ENCODE assay signal across 15 mouse cellular contexts in genomic region chr12:82568370-82568769, GRCm38 (mm10). TPM values are rescaled to one million over a fixed set of nuclear protein-coding genes. Genes with fewer than 3 reads are reported as not detected.
DNase-seq lines count a peak whose midpoint lies in the region; ATAC-seq and TF ChIP-seq lines count a peak whose summit lies in the region.
"Had no signal": no experiment of that assay in that cellular context is flagged by ENCODE, and none has a peak within 500 bp of the region (broad histone marks: within the 10 kb centered on the region; RNA-seq: fewer than 3 reads in every experiment).

No protein-coding gene starts in this region.

- H3K27ac ChIP-seq in forebrain, postnatal 0 days (ENCODE audit: low read depth, low read length), result no peak overlapping the region
- no peak overlapping the region for H3K27ac ChIP-seq in forebrain, embryonic 15.5 days (replicated peaks)
- no peak overlapping the region for H3K27ac ChIP-seq in lung, postnatal 0 days (ENCODE audit: low read length)
- H3K27ac ChIP-seq: embryonic facial prominence, embryonic 15.5 days; liver, embryonic 15.5 days had no signal

- no peak overlapping the region for H3K9ac ChIP-seq in forebrain, postnatal 0 days
- no peak overlapping the region for H3K9ac ChIP-seq in forebrain, embryonic 15.5 days (replicated peaks)
- no peak overlapping the region for H3K9ac ChIP-seq in lung, postnatal 0 days (replicated peaks; ENCODE audit: low read depth)
- H3K9ac ChIP-seq: embryonic facial prominence, embryonic 15.5 days; liver, embryonic 15.5 days had no signal

- H3K4me1 ChIP-seq in forebrain, postnatal 0 days (ENCODE audit: insufficient read depth), result no peaks in the 10 kb centered on the region
- H3K4me1 ChIP-seq in forebrain, embryonic 15.5 days, result no peaks in the 10 kb centered on the region
- no peaks in the 10 kb centered on the region for H3K4me1 ChIP-seq in lung, postnatal 0 days (ENCODE audit: insufficient read depth, low read depth, low read length)
- no peaks in the 10 kb centered on the region for H3K4me1 ChIP-seq in lung, adult 2 months (ENCODE audit: control insufficient read depth, insufficient read depth, low read length)
- H3K4me1 ChIP-seq: embryonic facial prominence, embryonic 15.5 days; liver, embryonic 15.5 days; megakaryocyte, embryonic 14.5 days had no signal

- no peaks in the 10 kb centered on the region for H3K9me3 ChIP-seq in forebrain, postnatal 0 days (ENCODE audit: low read length)
- no peaks in the 10 kb centered on the region for H3K9me3 ChIP-seq in forebrain, embryonic 15.5 days
- no peaks in the 10 kb centered on the region for H3K9me3 ChIP-seq in lung, postnatal 0 days (ENCODE audit: low read length)
- H3K9me3 ChIP-seq: embryonic facial prominence, embryonic 15.5 days; liver, embryonic 15.5 days had no signal

- no peak overlapping the region for H3K4me3 ChIP-seq in forebrain, postnatal 0 days (ENCODE audit: low read depth, low read length)
- H3K4me3 ChIP-seq in forebrain, embryonic 15.5 days, result no peak overlapping the region
- no peak overlapping the region for H3K4me3 ChIP-seq in lung, postnatal 0 days (ENCODE audit: low read depth, low read length)
- no peak overlapping the region for H3K4me3 ChIP-seq in lung, adult 2 months (replicated peaks; ENCODE audit: extremely low read depth, low read depth, low read length)
- H3K4me3 ChIP-seq: embryonic facial prominence, embryonic 15.5 days; liver, embryonic 15.5 days; megakaryocyte, embryonic 14.5 days had no signal

- no peak for TF ChIP-seq EP300 in lung, postnatal 0 days (IDR thresholded peaks at IDR 0.05)

- TF ChIP-seq CTCF in forebrain, postnatal 0 days (IDR thresholded peaks at IDR 0.05; ENCODE audit: low read depth), result 0 out of 2 replicates have a peak, but pooled peaks have one; percentile 14
- TF ChIP-seq CTCF in lung, postnatal 0 days (IDR thresholded peaks at IDR 0.05), result peak; percentile 11; the same call in 1 of the 2 replicates
- no peak for TF ChIP-seq CTCF in lung, adult 2 months (IDR thresholded peaks at IDR 0.05; ENCODE audit: insufficient read depth, low read length)

- no peaks in the 10 kb centered on the region for H3K36me3 ChIP-seq in forebrain, postnatal 0 days (ENCODE audit: insufficient read depth)
- H3K36me3 ChIP-seq in forebrain, embryonic 15.5 days, result no peaks in the 10 kb centered on the region
- no peaks in the 10 kb centered on the region for H3K36me3 ChIP-seq in lung, postnatal 0 days (ENCODE audit: insufficient read depth, low read length)
- H3K36me3 ChIP-seq: embryonic facial prominence, embryonic 15.5 days; liver, embryonic 15.5 days had no signal

- no peak for TF ChIP-seq POLR2A in lung, adult 2 months (IDR thresholded peaks at IDR 0.05; ENCODE audit: borderline replicate concordance, extremely low read depth, low read depth, low read length)

- ATAC-seq in forebrain, postnatal 0 days, result no peak
- no peak for ATAC-seq in forebrain, embryonic 15.5 days (replicated peaks)
- no peak for ATAC-seq in lung, postnatal 0 days
- no peak for ATAC-seq in granulocyte monocyte progenitor cell, adult 5-6 weeks (replicated peaks; ENCODE audit: poor library complexity, severe bottlenecking)
- ATAC-seq: forebrain, embryonic 16.5 days had no signal

- no peak overlapping the region for H3K4me2 ChIP-seq in forebrain, postnatal 0 days (ENCODE audit: low read depth)
- H3K4me2 ChIP-seq in forebrain, embryonic 15.5 days (replicated peaks), result no peak overlapping the region
- no peak overlapping the region for H3K4me2 ChIP-seq in lung, postnatal 0 days (replicated peaks; ENCODE audit: low read depth, low read length)
- H3K4me2 ChIP-seq: embryonic facial prominence, embryonic 15.5 days; liver, embryonic 15.5 days had no signal

- no peaks in the 10 kb centered on the region for H3K27me3 ChIP-seq in forebrain, postnatal 0 days (ENCODE audit: insufficient read depth, low read length)
- no peaks in the 10 kb centered on the region for H3K27me3 ChIP-seq in forebrain, embryonic 15.5 days
- H3K27me3 ChIP-seq in lung, postnatal 0 days (replicated peaks; ENCODE audit: insufficient read depth, low read length), result no peaks in the 10 kb centered on the region
- H3K27me3 ChIP-seq: embryonic facial prominence, embryonic 15.5 days; liver, embryonic 15.5 days; megakaryocyte, embryonic 14.5 days had no signal

- WGBS in forebrain, postnatal 0 days, result 91% methylated on average over 1 of the region's 1 CpGs
- 97% methylated on average over 1 of the region's 1 CpGs for WGBS in forebrain, embryonic 15.5 days
- 95% methylated on average over 1 of the region's 1 CpGs for WGBS in lung, postnatal 0 days
- 79% methylated on average over 1 of the region's 1 CpGs for WGBS in lung, adult 2 months

- DNase-seq in forebrain, postnatal 0 days, result no peak
- no peak for DNase-seq in lung, postnatal 0 days (ENCODE audit: low spot score)
- DNase-seq in lung, adult 2 months, result no peak
- DNase-seq in thymus, postnatal 14 days, result peak; percentile 5
- no peak for DNase-seq in thymus, postnatal 10 days (ENCODE audit: low spot score in 2 of 2)
- DNase-seq in B cell, adult 2 months, result no peak
- DNase-seq: cerebellum, postnatal 36 days; gastrocnemius, postnatal 10 days; kidney, adult 2 months had no signal

RNA-seq across cellular contexts. Expression of gene Rgs6, which starts 19.7 kb away (rescaled TPM):
- total RNA-seq in forebrain, postnatal 0 days (2014; rRNA removed), result 19.6 and 23.5 TPM in 2 replicates
- 15.3 and 16.8 TPM in 2 replicates for polyA plus RNA-seq in forebrain, postnatal 0 days (2015; fragmentation: Nextera tagmentation; extraction: Ambion mirVana)
- 11.6 and 12.8 TPM in 2 replicates for polyA plus RNA-seq in forebrain, embryonic 15.5 days (2015; fragmentation: Nextera tagmentation; extraction: Ambion mirVana)
- polyA plus RNA-seq in lung, postnatal 0 days (2015; fragmentation: Nextera tagmentation; extraction: Ambion mirVana), result 2.6 and 4.8 TPM in 2 replicates
- polyA plus RNA-seq in lung, adult 2 months (2012; rRNA removed), result 3.1 and 3.8 TPM in 2 replicates
- not detected in 2 replicates for total RNA-seq in granulocyte monocyte progenitor cell, adult 5-6 weeks (2014; fragmentation: Nextera tagmentation)
- not detected in 2 replicates for total RNA-seq in granulocyte monocyte progenitor cell, adult 5-6 weeks (2017)
